Mouse (Mus musculus) intestine, embryonic 14.5 days (tissue): ENCODE measurements around the gene Ralbp1. TPM values are rescaled to one million over a fixed set of nuclear protein-coding genes. Genes with fewer than 3 reads are reported as not detected.

ENCODE experiments used
- ATAC-seq: fragments of 200-750 bp; cut with Nextera tagmentation; replicated peaks from 2 replicates; pipeline ENCODE4 v1.8.0; 2017; ENCODE audit warnings: low read depth, moderate number of reproducible peaks, moderate TSS enrichment, moderate library complexity; ENCODE audit not compliant: low FRiP score, low TSS enrichment
- DNase-seq: peaks from one replicate; pipeline ENCODE4 v3.0.0-alpha.2; 2018; ENCODE audit warnings: low spot score
- H3K27ac ChIP-seq: fragments of 300-500 bp; sonication (generic); 2 replicates; pipeline ENCODE4 v1.5.1; 2014; ENCODE audit warnings: low read depth, mild to moderate bottlenecking, control low read depth
- H3K27me3 ChIP-seq: fragments of 300-500 bp; sonication (generic); replicated peaks from 2 replicates; pipeline ENCODE4 v1.6.1; 2014; ENCODE audit warnings: low read length, control low read depth; ENCODE audit not compliant: control insufficient read depth, insufficient read depth
- H3K36me3 ChIP-seq: fragments of 300-500 bp; sonication (generic); 2 replicates; pipeline ENCODE4 v1.6.1; 2014; ENCODE audit warnings: low read length, control low read depth; ENCODE audit not compliant: control insufficient read depth, insufficient read depth
- H3K4me1 ChIP-seq: fragments of 300-500 bp; sonication (generic); replicated peaks from 2 replicates; pipeline ENCODE4 v1.6.1; 2014; ENCODE audit warnings: low read length, control low read depth, mixed read lengths; ENCODE audit not compliant: control insufficient read depth, insufficient read depth
- H3K4me2 ChIP-seq: fragments of 300-500 bp; sonication (generic); 2 replicates; pipeline ENCODE4 v1.6.1; 2014; ENCODE audit warnings: low read length
- H3K4me3 ChIP-seq: fragments of 300-500 bp; sonication (generic); 2 replicates; pipeline ENCODE4 v1.5.1; 2014; ENCODE audit warnings: low read depth, low read length, control low read depth, mixed read lengths
- H3K9ac ChIP-seq: fragments of 300-500 bp; sonication (generic); 2 replicates; pipeline ENCODE4 v1.6.1; 2014; ENCODE audit warnings: mild to moderate bottlenecking, low read length
- H3K9me3 ChIP-seq: fragments of 300-500 bp; sonication (generic); 2 replicates; pipeline ENCODE4 v1.6.1; 2016; ENCODE audit warnings: low read length, control low read depth; ENCODE audit not compliant: control insufficient read depth
- WGBS: fragments of 180-500 bp; shearing (Covaris S2); extraction: QIAGEN DNeasy Blood & Tissue Kit; methylation state at CpG from one replicate; pipeline ENCODE4 v1.1.7; 2014; 5-methylcytosine and 5-hydroxymethylcytosine counted together
- polyA plus RNA-seq: library from polyadenylated mRNA; unstranded; fragments of >200 nt; fragmentation: Nextera tagmentation; extraction: Ambion mirVana; gene quantifications from 2 replicates; pipeline ENCODE4 v1.2.1, GENCODE M21; 2014

The Ralbp1 gene
- polyA plus RNA-seq, 1 experiment from 2014 or later: 67.7 TPM

GRCm38 (mm10) chr17:65820197-65820596, 65.4 kb downstream of the Ralbp1 start:
- 86% methylated on average over 5 of the region's 5 CpGs for WGBS

GRCm38 (mm10) chr17:65813763-65814162, 71.8 kb downstream of the Ralbp1 start:
- H3K27me3 ChIP-seq: no peaks in the 10 kb centered on the region
- DNase-seq (no peak), ATAC-seq (no peak)
- no peaks in the 10 kb centered on the region for H3K4me1 ChIP-seq
- WGBS: 91% methylated on average over 8 of the region's 8 CpGs
- peaks cover 86% of the 10 kb centered on the region for H3K36me3 ChIP-seq
- no peak overlapping the region for H3K4me3 ChIP-seq
- no peak overlapping the region for H3K9ac ChIP-seq
- no peak overlapping the region for H3K4me2 ChIP-seq
- no peaks in the 10 kb centered on the region for H3K9me3 ChIP-seq
- H3K27ac ChIP-seq: no peak overlapping the region

More at GRCm38 (mm10) chr17:65820197-65820596, 65.4 kb downstream of the Ralbp1 start:
- H3K9me3 ChIP-seq: no peaks in the 10 kb centered on the region
- H3K9ac ChIP-seq: no peak overlapping the region
- no peak overlapping the region for H3K4me3 ChIP-seq
- no peak for DNase-seq
- no peak overlapping the region for H3K4me2 ChIP-seq
- no peaks in the 10 kb centered on the region for H3K4me1 ChIP-seq
- ATAC-seq: no peak
- H3K36me3 ChIP-seq: peaks cover 86% of the 10 kb centered on the region
- H3K27ac ChIP-seq: no peak overlapping the region
- H3K27me3 ChIP-seq: no peaks in the 10 kb centered on the region

- Histone ChIP-seq H3K4me2 (no peak overlapping the region), H3K27ac (no peak overlapping the region), H3K9me3 (no peaks in the 10 kb centered on the region), H3K4me1 (no peaks in the 10 kb centered on the region), H3K9ac (no peak overlapping the region), H3K4me3 (no peak overlapping the region), H3K27me3 (no peaks in the 10 kb centered on the region), H3K36me3 (peaks cover 68% of the 10 kb centered on the region)
- peak; percentile 66; the same call in 1 of the 2 replicates for ATAC-seq
- DNase-seq: no peak
- 67% methylated on average over 5 of the region's 5 CpGs for WGBS
Measured at GRCm38 (mm10) chr17:65811032-65811431, 74.6 kb downstream of the Ralbp1 start.

GRCm38 (mm10) chr17:65806416-65806815, 79.2 kb downstream of the Ralbp1 start:
- H3K27ac ChIP-seq: no peak overlapping the region
- no peaks in the 10 kb centered on the region for H3K9me3 ChIP-seq
- ATAC-seq (no peak), DNase-seq (no peak)
- H3K4me1 ChIP-seq: no peaks in the 10 kb centered on the region
- H3K27me3 ChIP-seq: no peaks in the 10 kb centered on the region
- H3K4me3 ChIP-seq: no peak overlapping the region
- H3K9ac ChIP-seq: no peak overlapping the region
- no peak overlapping the region for H3K4me2 ChIP-seq
- H3K36me3 ChIP-seq: peaks cover 46% of the 10 kb centered on the region
- WGBS: 75% methylated on average over 2 of the region's 2 CpGs

- Histone ChIP-seq H3K9me3 (no peaks in the 10 kb centered on the region), H3K4me3 (no peak overlapping the region), H3K4me2 (no peak overlapping the region), H3K36me3 (peaks cover 41% of the 10 kb centered on the region), H3K27ac (no peak overlapping the region), H3K4me1 (no peaks in the 10 kb centered on the region), H3K27me3 (no peaks in the 10 kb centered on the region), H3K9ac (no peak overlapping the region)
- DNase-seq (no peak), ATAC-seq (no peak)
- 74% methylated on average over 4 of the region's 4 CpGs for WGBS
Measured at GRCm38 (mm10) chr17:65805966-65806365, 79.6 kb downstream of the Ralbp1 start.

GRCm38 (mm10) chr17:65802026-65802425, 83.6 kb downstream of the Ralbp1 start:
- peaks cover 24% of the 10 kb centered on the region for H3K36me3 ChIP-seq
- 79% methylated on average over 4 of the region's 4 CpGs for WGBS
- H3K9me3 ChIP-seq: no peaks in the 10 kb centered on the region

GRCm38 (mm10) chr17:65800451-65800850, 85.1 kb downstream of the Ralbp1 start:
- no peak overlapping the region for H3K27ac ChIP-seq
- peaks cover 19% of the 10 kb centered on the region for H3K36me3 ChIP-seq
- no peak overlapping the region for H3K4me2 ChIP-seq
- H3K9ac ChIP-seq: no peak overlapping the region
- ATAC-seq: no peak
- WGBS: 86% methylated on average over 6 of the region's 6 CpGs
- H3K9me3 ChIP-seq: no peaks in the 10 kb centered on the region
- no peaks in the 10 kb centered on the region; the same call in 1 of the 2 replicates for H3K4me1 ChIP-seq
- H3K4me3 ChIP-seq: no peak overlapping the region
- no peaks in the 10 kb centered on the region for H3K27me3 ChIP-seq
- DNase-seq: no peak

More at GRCm38 (mm10) chr17:65802026-65802425, 83.6 kb downstream of the Ralbp1 start:
- H3K27ac ChIP-seq: no peak overlapping the region
- no peaks in the 10 kb centered on the region for H3K27me3 ChIP-seq
- no peaks in the 10 kb centered on the region; the same call in 1 of the 2 replicates for H3K4me1 ChIP-seq
- ATAC-seq (no peak), DNase-seq (no peak)
- H3K4me3 ChIP-seq: no peak overlapping the region
- H3K9ac ChIP-seq: no peak overlapping the region
- no peak overlapping the region for H3K4me2 ChIP-seq

GRCm38 (mm10) chr17:65799353-65799752, 86.2 kb downstream of the Ralbp1 start:
- Histone ChIP-seq H3K4me3 (no peak overlapping the region), H3K4me1 (no peaks in the 10 kb centered on the region; the same call in 1 of the 2 replicates), H3K9me3 (no peaks in the 10 kb centered on the region), H3K27me3 (no peaks in the 10 kb centered on the region), H3K36me3 (peaks cover 20% of the 10 kb centered on the region), H3K27ac (no peak overlapping the region), H3K9ac (no peak overlapping the region), H3K4me2 (no peak overlapping the region)
- ATAC-seq (no peak), DNase-seq (no peak)
- WGBS: 79% methylated on average over 1 of the region's 1 CpGs

- no peaks in the 10 kb centered on the region for H3K27me3 ChIP-seq
- H3K27ac ChIP-seq: no peak overlapping the region
- ATAC-seq (no peak), DNase-seq (no peak)
- 56% methylated on average over 4 of the region's 4 CpGs for WGBS
- peaks cover 13% of the 10 kb centered on the region for H3K36me3 ChIP-seq
- no peaks in the 10 kb centered on the region for H3K9me3 ChIP-seq
- H3K4me3 ChIP-seq: no peak overlapping the region
- H3K4me1 ChIP-seq: no peaks in the 10 kb centered on the region; the same call in 1 of the 2 replicates
- H3K9ac ChIP-seq: no peak overlapping the region
- H3K4me2 ChIP-seq: no peak overlapping the region
Measured at GRCm38 (mm10) chr17:65798446-65798845, 87.2 kb downstream of the Ralbp1 start.
